Mouse (Mus musculus) kidney, adult 2 months (tissue): ENCODE results near the gene Mrps10. TPM values are rescaled to one million over a fixed set of nuclear protein-coding genes. Genes with fewer than 3 reads are reported as not detected.

Experiments
- DNase-seq: peaks from one replicate; pipeline ENCODE4 v3.0.0; 2021
- H3K27ac ChIP-seq: fragments of 200-500 bp; 2 replicates; pipeline ENCODE4 v1.5.1; 2012; ENCODE audit warnings: low read depth, low read length, control low read depth, inconsistent platforms; ENCODE audit not compliant: insufficient read depth
- H3K27me3 ChIP-seq: fragments of 200-500 bp; replicated peaks from 2 replicates; pipeline ENCODE4 v1.6.1; 2012; ENCODE audit warnings: mild to moderate bottlenecking, moderate library complexity, low read length, inconsistent platforms; ENCODE audit not compliant: control insufficient read depth, insufficient read depth
- H3K36me3 ChIP-seq: fragments of 200-500 bp; 2 replicates; pipeline ENCODE4 v1.6.1; 2012; ENCODE audit warnings: mild to moderate bottlenecking, moderate library complexity, low read length, inconsistent platforms; ENCODE audit not compliant: control insufficient read depth, insufficient read depth
- H3K4me1 ChIP-seq: fragments of 200-500 bp; 2 replicates; pipeline ENCODE4 v1.6.1; 2011; ENCODE audit warnings: low read length; ENCODE audit not compliant: control insufficient read depth, insufficient read depth
- H3K4me3 ChIP-seq: fragments of 200-500 bp; 2 replicates; pipeline ENCODE4 v1.5.1; 2011; ENCODE audit warnings: mild to moderate bottlenecking, low read depth, low read length, control low read depth; ENCODE audit not compliant: insufficient read depth
- CTCF ChIP-seq: fragments of 200-500 bp; conservative IDR thresholded peaks from 2 replicates; pipeline ENCODE4 v1.5.1; 2011; ENCODE audit warnings: low read depth, mild to moderate bottlenecking, control low read depth, low read length, moderate library complexity, mixed read lengths; ENCODE audit not compliant: insufficient read depth, insufficient read length
- POLR2A ChIP-seq: fragments of 200-500 bp; IDR thresholded peaks from one replicate; pipeline ENCODE4 v1.6.1; 2011; ENCODE audit warnings: low read depth, low read length, control low read depth
- WGBS: fragments of 180-500 bp; shearing (Covaris S2); methylation state at CpG from one replicate; pipeline ENCODE4 v1.1.7; 2018; 5-methylcytosine and 5-hydroxymethylcytosine counted together
- polyA plus RNA-seq: library from polyadenylated mRNA; depleted of rRNA; stranded (reverse); fragments of >200 nt; gene quantifications from 2 replicates; pipeline ENCODE4 v1.2.3, GENCODE M21; 2012

Gene Mrps10
- polyA plus RNA-seq, 1 experiment = 30.8 TPM

DNA sequence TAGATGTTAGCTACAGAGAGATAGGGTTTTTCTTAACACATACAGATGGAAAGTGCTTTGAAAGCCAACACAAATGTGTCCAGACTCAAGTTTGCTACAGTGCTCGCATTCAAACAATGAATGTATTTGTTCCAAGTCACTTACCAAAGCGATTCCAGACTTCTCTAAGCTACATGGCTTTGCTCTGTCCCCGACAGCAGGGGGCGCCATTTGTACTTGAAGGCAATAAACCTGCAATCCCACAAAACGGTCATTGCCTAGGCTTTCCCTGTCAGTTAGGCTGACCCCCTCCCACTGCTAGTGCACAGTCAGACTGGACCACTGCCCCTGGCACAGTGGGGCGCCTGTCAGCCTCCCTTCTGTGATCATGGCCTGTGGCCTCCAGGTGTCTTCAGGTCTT lies 8.7 kb upstream of the Mrps10 start:
- no peaks in the 10 kb centered on the region for H3K4me1 ChIP-seq
- no peak overlapping the region for H3K4me3 ChIP-seq
- DNase-seq = peak; percentile 51
- TF ChIP-seq CTCF (peak; percentile 76), POLR2A (no peak)
- no peak overlapping the region for H3K27ac ChIP-seq
- H3K27me3 ChIP-seq = no peaks in the 10 kb centered on the region; the same call in 1 of the 2 replicates
- no peaks in the 10 kb centered on the region; the same call in 1 of the 2 replicates for H3K36me3 ChIP-seq
- 45% methylated on average over 6 of the region's 6 CpGs for WGBS

DNA sequence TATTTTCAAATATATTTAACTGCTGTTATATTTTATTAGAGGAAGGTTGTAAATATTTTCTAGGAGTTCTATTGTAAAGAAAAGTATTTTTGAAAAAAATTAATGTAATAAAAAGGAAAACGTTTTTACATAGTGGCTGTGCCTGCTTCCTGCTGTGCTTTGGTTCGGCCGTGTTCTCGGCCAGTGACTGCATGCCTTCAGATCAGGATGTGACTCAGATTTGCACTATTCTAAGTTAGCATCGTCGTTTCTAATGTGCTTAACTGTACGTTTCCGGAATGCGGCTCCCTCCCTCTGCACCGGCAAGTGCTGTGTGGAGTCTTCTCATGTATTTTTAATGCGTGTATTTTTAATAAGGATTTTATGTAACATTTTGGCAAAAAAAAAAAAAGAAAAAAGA lies 7.3 kb upstream of the Mrps10 start:
- 74% methylated on average over 11 of the region's 11 CpGs for WGBS
- H3K4me3 ChIP-seq = no peak overlapping the region
- H3K27me3 ChIP-seq = no peaks in the 10 kb centered on the region; the same call in 1 of the 2 replicates

DNA sequence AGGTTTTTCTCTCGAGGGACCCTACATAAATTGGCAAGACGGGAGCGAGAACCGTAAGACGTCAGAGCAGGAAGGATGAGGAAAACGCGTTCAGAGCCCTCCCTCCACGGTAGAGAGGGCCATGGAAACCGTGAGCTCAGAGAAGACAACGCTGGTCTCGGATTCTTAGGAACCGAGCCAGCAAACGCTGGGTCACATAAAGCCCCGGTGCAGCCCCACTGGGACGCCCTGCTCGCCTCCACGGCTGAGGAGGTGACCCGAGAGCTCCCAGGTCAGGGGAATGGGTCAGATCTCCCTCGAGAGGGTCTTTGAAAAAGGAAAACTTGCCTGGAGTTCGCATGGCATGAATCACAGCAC lies 378 bp downstream of the Mrps10 start:
- Histone ChIP-seq H3K36me3 (no peaks in the 10 kb centered on the region; the same call in 1 of the 2 replicates), H3K27me3 (no peaks in the 10 kb centered on the region), H3K4me3 (peak overlapping the region; percentile 66), H3K4me1 (peaks cover 4% of the 10 kb centered on the region), H3K27ac (no peak overlapping the region)
- DNase-seq = no peak
- 1% methylated on average over 20 of the region's 20 CpGs for WGBS
- TF ChIP-seq POLR2A = no peak
- TF ChIP-seq CTCF = no peak

More for the DNA sequence above, 7.3 kb upstream of the Mrps10 start:
- H3K4me1 ChIP-seq = no peaks in the 10 kb centered on the region
- no peaks in the 10 kb centered on the region for H3K36me3 ChIP-seq
- TF ChIP-seq POLR2A (no peak), CTCF (no peak)
- DNase-seq = peak; percentile 26
- H3K27ac ChIP-seq = no peak overlapping the region

DNA sequence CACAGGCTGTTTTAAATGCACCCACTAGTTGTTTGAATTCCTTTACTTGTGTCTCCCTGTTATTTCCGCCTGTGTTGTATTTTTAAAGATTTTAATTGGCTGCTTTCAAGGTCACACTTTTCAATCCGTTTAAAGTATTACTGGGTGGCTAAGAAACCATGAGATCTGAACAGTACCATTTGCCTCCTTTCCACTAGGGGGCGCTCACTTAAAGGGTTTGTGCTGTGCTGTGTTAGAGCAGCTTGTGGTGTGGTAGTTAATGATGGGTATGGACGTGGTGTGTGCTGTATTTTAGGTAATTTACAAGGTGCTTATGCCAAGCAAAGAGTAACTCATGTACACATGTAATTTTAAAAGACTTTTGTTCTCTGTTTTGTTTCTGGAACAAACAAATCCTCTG lies 2.8 kb downstream of the Mrps10 start:
- DNase-seq = peak; percentile 86
- H3K36me3 ChIP-seq = no peaks in the 10 kb centered on the region; the same call in 1 of the 2 replicates
- H3K4me1 ChIP-seq = peaks cover 4% of the 10 kb centered on the region
- H3K4me3 ChIP-seq = no peak overlapping the region
- 2% methylated on average over 4 of the region's 4 CpGs for WGBS
- no peaks in the 10 kb centered on the region for H3K27me3 ChIP-seq
- TF ChIP-seq POLR2A (no peak), CTCF (peak; percentile 72)
- peak overlapping the region; percentile 25; the same call in 1 of the 2 replicates for H3K27ac ChIP-seq

DNA sequence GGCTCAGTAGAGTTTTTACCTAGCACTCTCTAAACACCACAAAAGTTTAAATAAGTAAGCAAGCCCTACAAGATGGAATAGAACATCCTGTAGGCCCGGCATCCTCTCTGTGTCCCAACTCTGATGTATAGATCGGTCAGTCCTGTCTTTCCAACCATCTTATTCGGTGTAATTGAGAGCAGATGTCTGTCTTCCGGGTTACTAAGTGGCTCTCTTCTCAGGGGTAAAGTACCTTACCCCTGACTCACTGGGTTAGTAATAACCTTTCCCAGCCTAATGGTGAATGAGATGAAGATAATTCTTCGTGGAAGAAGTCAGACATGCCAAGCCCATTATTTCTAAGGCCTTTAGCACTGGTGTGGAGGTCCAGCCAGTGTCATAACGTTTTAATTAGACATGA lies 5.3 kb downstream of the Mrps10 start:
- Histone ChIP-seq H3K4me3 (no peak overlapping the region), H3K36me3 (no peaks in the 10 kb centered on the region; the same call in none of the 2 replicates), H3K27ac (no peak overlapping the region), H3K4me1 (peaks cover 4% of the 10 kb centered on the region), H3K27me3 (no peaks in the 10 kb centered on the region)
- no peak for DNase-seq
- TF ChIP-seq POLR2A = no peak
- TF ChIP-seq CTCF = no peak
- 85% methylated on average over 6 of the region's 6 CpGs for WGBS

DNA sequence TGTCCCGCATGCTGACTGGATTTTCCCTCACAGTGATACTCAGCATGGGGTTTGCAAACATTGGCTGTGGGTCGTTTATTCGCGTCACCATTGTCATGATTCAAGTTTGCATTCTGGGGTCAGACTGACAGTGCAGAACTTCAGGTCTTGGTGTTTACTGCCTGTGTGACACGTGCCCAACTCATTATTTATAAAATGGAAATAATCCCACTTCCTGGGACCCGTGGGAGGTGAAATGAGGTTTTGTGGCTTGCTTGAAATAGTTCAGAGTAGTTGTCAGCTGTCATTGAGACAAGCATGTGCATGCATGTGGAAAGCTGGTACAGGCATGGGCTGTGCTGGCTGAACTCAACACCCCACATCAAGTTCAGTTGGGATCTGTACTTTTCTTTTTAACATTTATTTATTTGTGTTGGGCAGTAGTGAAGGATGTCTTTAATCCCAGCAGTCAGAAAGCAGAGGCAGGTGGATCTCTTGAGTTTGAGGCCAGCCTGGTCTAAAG lies 8.1 kb downstream of the Mrps10 start:
- no peak for DNase-seq
- TF ChIP-seq CTCF (no peak), POLR2A (no peak)
- H3K27me3 ChIP-seq = no peaks in the 10 kb centered on the region
- no peak overlapping the region for H3K4me3 ChIP-seq
- 71% methylated on average over 6 of the region's 6 CpGs for WGBS
- H3K36me3 ChIP-seq = no peaks in the 10 kb centered on the region; the same call in none of the 2 replicates
- no peaks in the 10 kb centered on the region for H3K4me1 ChIP-seq
- no peak overlapping the region for H3K27ac ChIP-seq

DNA sequence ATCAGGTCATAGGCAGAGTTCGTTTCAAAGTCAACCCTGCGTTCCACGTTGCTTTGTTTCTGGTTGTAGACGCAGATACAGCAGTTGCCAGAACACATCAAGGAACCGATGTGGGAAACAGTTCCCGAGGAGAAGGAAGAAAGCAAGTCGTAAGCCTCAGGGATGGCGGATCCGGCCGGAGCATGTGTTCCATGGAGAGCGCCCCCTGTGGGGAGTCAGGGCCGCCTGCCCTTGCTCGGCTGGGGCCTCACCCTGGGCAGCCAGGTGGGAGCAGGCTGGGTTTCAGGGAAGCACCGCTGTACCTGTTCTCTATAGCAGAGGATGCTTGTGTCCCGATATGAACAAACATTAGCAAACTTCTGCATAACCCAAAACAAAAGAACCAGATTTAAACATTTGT lies 9.4 kb downstream of the Mrps10 start:
- no peak overlapping the region for H3K27ac ChIP-seq
- H3K27me3 ChIP-seq = no peaks in the 10 kb centered on the region
- TF ChIP-seq CTCF = no peak
- no peaks in the 10 kb centered on the region; the same call in none of the 2 replicates for H3K36me3 ChIP-seq
- WGBS = 81% methylated on average over 15 of the region's 15 CpGs
- no peak overlapping the region for H3K4me3 ChIP-seq
- no peak for DNase-seq
- no peaks in the 10 kb centered on the region for H3K4me1 ChIP-seq

DNA sequence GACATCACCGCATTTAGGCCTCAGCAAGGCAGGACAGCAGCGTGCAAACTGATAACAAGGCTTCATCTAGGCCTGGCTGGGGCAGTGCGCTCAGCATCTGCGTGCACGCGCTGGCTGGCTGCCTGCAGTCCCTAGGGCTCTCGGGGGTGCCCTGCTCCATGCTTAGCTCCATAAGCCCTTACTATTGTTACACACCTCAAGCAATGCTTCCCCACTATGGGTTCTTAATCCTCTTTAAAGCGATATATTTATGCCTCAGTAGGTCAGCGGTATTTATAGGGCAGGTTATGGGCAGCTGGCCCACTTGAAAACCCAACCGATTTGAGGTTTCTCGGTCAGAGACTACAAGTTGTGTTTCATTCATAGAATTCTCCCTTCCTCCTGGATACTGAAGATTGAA lies 13.2 kb downstream of the Mrps10 start:
- H3K27ac ChIP-seq = no peak overlapping the region
- WGBS = 72% methylated on average over 11 of the region's 11 CpGs
- H3K27me3 ChIP-seq = no peaks in the 10 kb centered on the region
- H3K4me1 ChIP-seq = no peaks in the 10 kb centered on the region
- TF ChIP-seq CTCF = no peak
- no peak for TF ChIP-seq POLR2A
- H3K36me3 ChIP-seq = no peaks in the 10 kb centered on the region; the same call in 1 of the 2 replicates
- H3K4me3 ChIP-seq = no peak overlapping the region
- no peak for DNase-seq
